Mouse (Mus musculus) kidney, postnatal 4 days (tissue): ENCODE data around the gene Aldh3b3.
"Not testable (repeated sequence)": the region's sequence is repeated elsewhere in the genome, so short reads cannot be mapped to it uniquely, and the experiment has no call there.

Experiments
- DNase-seq, 2 experiments: peaks; one replicate each; pipeline ENCODE4 v3.0.0; 2021; ENCODE audit warnings: mixed read lengths in 2 of 2

Aldh3b3 gene

GRCm38 (mm10) chr19:3974608-3975007, 16.2 kb downstream of the Aldh3b3 start:
- not testable (repeated sequence) for DNase-seq

- no peak for DNase-seq
Measured at GRCm38 (mm10) chr19:3975866-3976265, 17.4 kb downstream of the Aldh3b3 start.

GRCm38 (mm10) chr19:3980309-3980708, 21.9 kb downstream of the Aldh3b3 start:
- peak; percentile 83 to 89 for DNase-seq

GRCm38 (mm10) chr19:3980917-3981316, 22.5 kb downstream of the Aldh3b3 start:
- DNase-seq, result no peak

GRCm38 (mm10) chr19:3983527-3984200, 25.2 kb downstream of the Aldh3b3 start:
- no peak for DNase-seq

GRCm38 (mm10) chr19:3985261-3985681, 26.8 kb downstream of the Aldh3b3 start:
- peak; percentile 60 to 76 for DNase-seq

- peak; percentile 93 to 96 for DNase-seq
Measured at GRCm38 (mm10) chr19:3986334-3986733, 27.9 kb downstream of the Aldh3b3 start, which contains the start of gene Acy3. Acy3 (plus strand) TSS chr19:3986570.

GRCm38 (mm10) chr19:3988066-3988465, 29.6 kb downstream of the Aldh3b3 start:
- DNase-seq, result no peak

- no peak for DNase-seq
Measured at GRCm38 (mm10) chr19:3988750-3989149, 30.3 kb downstream of the Aldh3b3 start.

GRCm38 (mm10) chr19:3990804-3991203, 32.4 kb downstream of the Aldh3b3 start:
- DNase-seq, result no peak

GRCm38 (mm10) chr19:3991562-3991961, 33.1 kb downstream of the Aldh3b3 start:
- DNase-seq, result no peak

- DNase-seq, result no peak
Measured at GRCm38 (mm10) chr19:3991966-3992365, 33.5 kb downstream of the Aldh3b3 start.

- no peak for DNase-seq
Measured at GRCm38 (mm10) chr19:3992416-3992815, 34.0 kb downstream of the Aldh3b3 start, which contains the start of gene Tbx10. Tbx10 (plus strand) TSS chr19:3992752.

- DNase-seq, result no peak
Measured at GRCm38 (mm10) chr19:3994932-3995331, 36.5 kb downstream of the Aldh3b3 start.

GRCm38 (mm10) chr19:3995505-3995904, 37.1 kb downstream of the Aldh3b3 start:
- no peak for DNase-seq

GRCm38 (mm10) chr19:3996106-3996505, 37.7 kb downstream of the Aldh3b3 start:
- no peak for DNase-seq

- no peak for DNase-seq
Measured at GRCm38 (mm10) chr19:3996747-3997146, 38.3 kb downstream of the Aldh3b3 start.

- peak in 1 of 2 experiments; percentile 48 for DNase-seq
Measured at GRCm38 (mm10) chr19:3997231-3997630, 38.8 kb downstream of the Aldh3b3 start.

GRCm38 (mm10) chr19:3998335-3998734, 39.9 kb downstream of the Aldh3b3 start:
- no peak for DNase-seq

GRCm38 (mm10) chr19:3999121-3999730, 40.8 kb downstream of the Aldh3b3 start:
- DNase-seq, result no peak

- peak; percentile 95 to 98 for DNase-seq
Measured at GRCm38 (mm10) chr19:4000119-4000900, 41.9 kb downstream of the Aldh3b3 start, which contains the start of the genes Nudt8 and Gm49405. Nudt8 (plus strand) TSS chr19:4000580. Gm49405 (plus strand) TSS chr19:4000626.

- DNase-seq, result no peak
Measured at GRCm38 (mm10) chr19:4000949-4001525, 42.6 kb downstream of the Aldh3b3 start.

- no peak for DNase-seq
Measured at GRCm38 (mm10) chr19:4001752-4002151, 43.3 kb downstream of the Aldh3b3 start.
